Mouse (Mus musculus): ENCODE measurements at regions not wholly inside any gene's neighbourhood (a gene's known extent, or its start where the extent isn't known, plus 50 kb on each side); places are given as distances from the start of the nearest gene placed in this dataset.

GRCm38 (mm10) chr14:64580086-64580485 is 476.0 kb downstream of the Prss52 start:
- ATAC-seq (ENCODE audit: extremely low read depth, insufficient number of reproducible peaks, low FRiP score, low TSS enrichment): no peak
- WGBS: 56% methylated on average over 4 of the region's 4 CpGs
- Histone ChIP-seq H3K36me3 (no peaks in the 10 kb centered on the region), H3K4me2 (no peak overlapping the region), H3K4me1 (no peaks in the 10 kb centered on the region), H3K9me3 (no peaks in the 10 kb centered on the region), H3K9ac (no peak overlapping the region), H3K4me3 (no peak overlapping the region), H3K27me3 (replicated peaks) (peaks cover 79% of the 10 kb centered on the region), H3K27ac (replicated peaks) (no peak overlapping the region)

- Histone ChIP-seq H3K4me2 (no peak overlapping the region), H3K9ac (no peak overlapping the region), H3K4me1 (0 out of 2 replicates have a peak, but pooled peaks cover 3% of the 10 kb centered on the region), H3K36me3 (no peaks in the 10 kb centered on the region), H3K27me3 (replicated peaks) (peaks cover 82% of the 10 kb centered on the region), H3K9me3 (no peaks in the 10 kb centered on the region), H3K4me3 (no peak overlapping the region), H3K27ac (replicated peaks) (no peak overlapping the region)
- no peak for ATAC-seq (ENCODE audit: extremely low read depth, insufficient number of reproducible peaks, low FRiP score, low TSS enrichment)
- 44% methylated on average over 6 of the region's 6 CpGs for WGBS
Measured at GRCm38 (mm10) chr14:64580862-64581261, 476.8 kb downstream of the Prss52 start.

GRCm38 (mm10) chr14:64581705-64582104 is 477.6 kb downstream of the Prss52 start:
- no peaks in the 10 kb centered on the region for H3K9me3 ChIP-seq
- H3K36me3 ChIP-seq: no peaks in the 10 kb centered on the region
- no peak for ATAC-seq (ENCODE audit: extremely low read depth, insufficient number of reproducible peaks, low FRiP score, low TSS enrichment)
- no peak overlapping the region for H3K4me3 ChIP-seq
- H3K9ac ChIP-seq: no peak overlapping the region
- H3K27me3 ChIP-seq (replicated peaks): peaks cover 87% of the 10 kb centered on the region
- no peak overlapping the region for H3K4me2 ChIP-seq
- WGBS: 26% methylated on average over 7 of the region's 7 CpGs
- H3K4me1 ChIP-seq: peaks cover 8% of the 10 kb centered on the region
- H3K27ac ChIP-seq (replicated peaks): no peak overlapping the region

GRCm38 (mm10) chr14:64582822-64583221 is 478.7 kb downstream of the Prss52 start:
- H3K9me3 ChIP-seq: no peaks in the 10 kb centered on the region
- H3K4me1 ChIP-seq: peaks cover 19% of the 10 kb centered on the region
- H3K36me3 ChIP-seq: no peaks in the 10 kb centered on the region
- H3K27ac ChIP-seq (replicated peaks): no peak overlapping the region
- 32% methylated on average over 4 of the region's 4 CpGs for WGBS
- no peak overlapping the region for H3K9ac ChIP-seq
- H3K4me3 ChIP-seq: no peak overlapping the region
- H3K4me2 ChIP-seq: no peak overlapping the region
- ATAC-seq (ENCODE audit: extremely low read depth, insufficient number of reproducible peaks, low FRiP score, low TSS enrichment): no peak
- H3K27me3 ChIP-seq (replicated peaks): peaks cover 95% of the 10 kb centered on the region

- no peaks in the 10 kb centered on the region for H3K9me3 ChIP-seq
- H3K9ac ChIP-seq: no peak overlapping the region
- H3K4me3 ChIP-seq: no peak overlapping the region
- ATAC-seq (ENCODE audit: extremely low read depth, insufficient number of reproducible peaks, low FRiP score, low TSS enrichment): no peak
- H3K4me2 ChIP-seq: no peak overlapping the region
- H3K27me3 ChIP-seq (replicated peaks): peaks cover 100% of the 10 kb centered on the region
- H3K4me1 ChIP-seq: peaks cover 26% of the 10 kb centered on the region
- no peaks in the 10 kb centered on the region for H3K36me3 ChIP-seq
- no peak overlapping the region for H3K27ac ChIP-seq (replicated peaks)
- WGBS: 53% methylated on average over 5 of the region's 5 CpGs
Measured at GRCm38 (mm10) chr14:64584221-64584620, 480.1 kb downstream of the Prss52 start.

- Histone ChIP-seq H3K9me3 (no peaks in the 10 kb centered on the region), H3K36me3 (no peaks in the 10 kb centered on the region), H3K27ac (replicated peaks) (no peak overlapping the region), H3K27me3 (replicated peaks) (peaks cover 100% of the 10 kb centered on the region), H3K9ac (no peak overlapping the region), H3K4me1 (peaks cover 33% of the 10 kb centered on the region), H3K4me2 (no peak overlapping the region), H3K4me3 (no peak overlapping the region)
- 21% methylated on average over 5 of the region's 5 CpGs for WGBS
- no peak for ATAC-seq (ENCODE audit: extremely low read depth, insufficient number of reproducible peaks, low FRiP score, low TSS enrichment)
Measured at GRCm38 (mm10) chr14:64585081-64585470, 481.0 kb downstream of the Prss52 start.

GRCm38 (mm10) chr14:64585471-64586192 is 481.5 kb downstream of the Prss52 start:
- H3K9me3 ChIP-seq: no peaks in the 10 kb centered on the region
- peaks cover 100% of the 10 kb centered on the region for H3K27me3 ChIP-seq (replicated peaks)
- H3K4me1 ChIP-seq: peaks cover 39% of the 10 kb centered on the region
- H3K9ac ChIP-seq: no peak overlapping the region
- H3K4me3 ChIP-seq: no peak overlapping the region
- WGBS: 7% methylated on average over 28 of the region's 28 CpGs
- no peaks in the 10 kb centered on the region for H3K36me3 ChIP-seq
- H3K27ac ChIP-seq (replicated peaks): no peak overlapping the region
- ATAC-seq (ENCODE audit: extremely low read depth, insufficient number of reproducible peaks, low FRiP score, low TSS enrichment): no peak
- H3K4me2 ChIP-seq: no peak overlapping the region

- no peak overlapping the region for H3K27ac ChIP-seq (replicated peaks)
- ATAC-seq (ENCODE audit: extremely low read depth, insufficient number of reproducible peaks, low FRiP score, low TSS enrichment): no peak
- H3K36me3 ChIP-seq: no peaks in the 10 kb centered on the region
- no peak overlapping the region for H3K9ac ChIP-seq
- H3K9me3 ChIP-seq: no peaks in the 10 kb centered on the region
- H3K27me3 ChIP-seq (replicated peaks): peaks cover 100% of the 10 kb centered on the region
- peak overlapping the region; percentile 93 for H3K4me2 ChIP-seq
- peak overlapping the region; percentile 61 for H3K4me3 ChIP-seq
- peaks cover 43% of the 10 kb centered on the region for H3K4me1 ChIP-seq
- WGBS: 5% methylated on average over 12 of the region's 12 CpGs
Measured at GRCm38 (mm10) chr14:64586386-64586859, 482.3 kb downstream of the Prss52 start.

- peak overlapping the region; percentile 93 for H3K4me2 ChIP-seq
- no peaks in the 10 kb centered on the region for H3K36me3 ChIP-seq
- peaks cover 100% of the 10 kb centered on the region for H3K27me3 ChIP-seq (replicated peaks)
- under 1% methylated on average over 49 of the region's 58 CpGs for WGBS
- H3K4me1 ChIP-seq: peaks cover 43% of the 10 kb centered on the region
- peak overlapping the region; percentile 66 for H3K9ac ChIP-seq
- ATAC-seq (ENCODE audit: extremely low read depth, insufficient number of reproducible peaks, low FRiP score, low TSS enrichment): no peak
- peak overlapping the region; percentile 61 for H3K4me3 ChIP-seq
- H3K9me3 ChIP-seq: no peaks in the 10 kb centered on the region
- H3K27ac ChIP-seq (replicated peaks): no peak overlapping the region
Measured at GRCm38 (mm10) chr14:64586860-64587698, 483.0 kb downstream of the Prss52 start.

- Histone ChIP-seq H3K9me3 (no peaks in the 10 kb centered on the region), H3K36me3 (no peaks in the 10 kb centered on the region), H3K4me3 (peak overlapping the region; percentile 61), H3K9ac (peak overlapping the region; percentile 66), H3K4me1 (peaks cover 43% of the 10 kb centered on the region), H3K4me2 (peak overlapping the region; percentile 93), H3K27ac (replicated peaks) (no peak overlapping the region), H3K27me3 (replicated peaks) (peaks cover 100% of the 10 kb centered on the region)
- ATAC-seq (ENCODE audit: extremely low read depth, insufficient number of reproducible peaks, low FRiP score, low TSS enrichment): no peak
- under 1% methylated on average over 40 of the region's 40 CpGs for WGBS
Measured at GRCm38 (mm10) chr14:64587699-64588434, 483.8 kb downstream of the Prss52 start.

GRCm38 (mm10) chr14:64588561-64588960 is 484.5 kb downstream of the Prss52 start:
- H3K9ac ChIP-seq: no peak overlapping the region
- WGBS: under 1% methylated on average over 23 of the region's 23 CpGs
- peaks cover 100% of the 10 kb centered on the region for H3K27me3 ChIP-seq (replicated peaks)
- H3K4me3 ChIP-seq: peak overlapping the region; percentile 61; the same call in 1 of the 2 replicates
- H3K27ac ChIP-seq (replicated peaks): no peak overlapping the region
- H3K4me2 ChIP-seq: no peak overlapping the region
- no peaks in the 10 kb centered on the region for H3K9me3 ChIP-seq
- ATAC-seq (ENCODE audit: extremely low read depth, insufficient number of reproducible peaks, low FRiP score, low TSS enrichment): no peak
- H3K4me1 ChIP-seq: peaks cover 43% of the 10 kb centered on the region
- H3K36me3 ChIP-seq: no peaks in the 10 kb centered on the region

All from heart, embryonic 13.5 days (tissue).